Mouse (Mus musculus): ENCODE results near the gene Gm5150.
A peak's percentile ranks its signal among the peaks of the same experiment; 100 is the strongest.
"Not testable (repeated sequence)": the region's sequence is repeated elsewhere in the genome, so short reads cannot be mapped to it uniquely, and the experiment has no call there.

Gene Gm5150

DNA sequence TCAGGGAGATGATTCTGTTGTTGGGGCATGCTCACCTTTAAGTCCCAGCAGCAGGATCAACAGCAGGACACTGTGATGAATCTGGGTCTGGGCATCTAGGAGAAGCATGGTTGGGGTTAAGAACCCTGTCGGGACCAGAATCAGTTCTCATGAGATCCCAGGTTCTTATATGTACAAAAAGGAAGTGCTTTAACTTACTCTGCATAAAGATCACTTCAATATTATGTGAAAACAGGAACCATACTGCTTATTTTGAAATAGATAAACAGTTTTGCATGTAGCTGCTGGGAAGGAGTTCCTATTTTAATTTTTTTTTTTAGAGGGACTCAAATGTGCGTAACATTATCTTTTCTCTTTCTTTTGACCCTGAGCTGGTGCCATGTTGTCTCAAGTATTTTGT, at the start of gene Gm5150:
TSS of gene Gm5150 (minus strand) at position 223 of the 400 bp plus-strand sequence.
- no peak for DNase-seq (ENCODE audit: low spot score in 2 of 2)

GRCm38 (mm10) chr3:16051736-16052135, 45.5 kb upstream of the Gm5150 start:
- not testable (repeated sequence) for DNase-seq (ENCODE audit: low spot score in 2 of 2)

- no peak for DNase-seq (ENCODE audit: low spot score in 2 of 2)
Measured at GRCm38 (mm10) chr3:16047288-16047687, 41.1 kb upstream of the Gm5150 start.

- DNase-seq (ENCODE audit: low spot score in 2 of 2): peak in 1 of 2 experiments; percentile 21
Measured at GRCm38 (mm10) chr3:16043315-16043714, 37.1 kb upstream of the Gm5150 start.

GRCm38 (mm10) chr3:16024988-16025387, 18.8 kb upstream of the Gm5150 start:
- peak in 1 of 2 experiments; percentile 46 for DNase-seq (ENCODE audit: low spot score in 2 of 2)

DNA sequence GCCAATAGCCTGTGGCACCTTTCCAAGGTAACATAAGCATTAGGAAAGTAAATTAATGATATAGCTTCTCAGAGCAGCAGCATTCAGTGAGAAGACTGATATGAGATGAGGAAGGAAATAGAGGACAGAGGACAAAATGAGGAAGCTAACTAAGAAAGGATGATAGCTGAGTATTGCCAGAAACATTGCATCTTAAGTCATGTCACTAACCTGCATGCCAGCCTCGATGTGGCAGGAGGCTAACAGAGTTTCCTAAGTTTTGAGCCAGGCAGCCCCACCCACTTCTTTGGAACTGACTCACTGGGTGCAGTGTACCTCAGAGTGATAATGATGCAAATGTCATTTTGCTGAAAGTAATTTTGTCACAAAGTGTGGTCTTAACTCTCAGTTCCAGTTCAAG, 16.0 kb upstream of the Gm5150 start:
- DNase-seq (ENCODE audit: low spot score in 2 of 2): no peak

GRCm38 (mm10) chr3:16014456-16014855, 8.2 kb upstream of the Gm5150 start:
- DNase-seq (ENCODE audit: low spot score in 2 of 2): not testable (repeated sequence)

GRCm38 (mm10) chr3:16007827-16008226, 1.6 kb upstream of the Gm5150 start:
- DNase-seq (ENCODE audit: low spot score in 2 of 2): no peak

DNA sequence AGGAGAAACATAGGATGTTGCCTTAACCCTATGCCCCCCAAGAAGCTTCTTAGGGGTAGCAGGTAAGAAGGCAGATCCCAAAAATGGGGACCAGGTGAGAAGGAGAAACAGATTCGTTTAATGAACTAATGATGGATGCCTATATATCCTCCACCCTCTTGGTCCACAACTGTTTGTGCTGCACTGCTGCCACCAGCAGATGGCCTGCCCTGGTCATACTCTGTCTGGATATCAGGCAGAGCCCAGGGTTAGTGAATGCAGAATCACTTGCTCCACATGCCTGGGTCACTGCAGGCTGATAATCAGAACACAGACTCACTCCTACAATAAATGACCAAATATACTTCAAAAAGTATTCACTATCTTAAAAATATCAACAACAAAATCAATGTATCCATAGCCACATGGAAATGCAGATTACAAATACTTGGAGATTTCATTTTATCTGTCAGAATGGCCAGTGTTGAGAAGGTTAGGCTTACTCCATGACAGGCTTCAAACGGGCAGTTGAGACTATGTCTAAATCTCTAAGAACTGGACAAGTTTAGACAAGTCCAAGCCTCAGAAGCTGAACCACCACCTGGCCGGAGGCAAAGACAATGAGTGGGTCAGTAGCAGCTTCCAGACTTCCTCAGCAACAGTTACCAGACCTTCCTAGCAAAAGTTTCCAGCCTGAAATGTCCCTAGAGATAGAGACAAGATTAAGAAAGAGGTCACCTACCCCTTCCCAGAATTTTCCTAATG, 2.2 kb downstream of the Gm5150 start:
- DNase-seq (ENCODE audit: low spot score in 2 of 2): no peak

DNA sequence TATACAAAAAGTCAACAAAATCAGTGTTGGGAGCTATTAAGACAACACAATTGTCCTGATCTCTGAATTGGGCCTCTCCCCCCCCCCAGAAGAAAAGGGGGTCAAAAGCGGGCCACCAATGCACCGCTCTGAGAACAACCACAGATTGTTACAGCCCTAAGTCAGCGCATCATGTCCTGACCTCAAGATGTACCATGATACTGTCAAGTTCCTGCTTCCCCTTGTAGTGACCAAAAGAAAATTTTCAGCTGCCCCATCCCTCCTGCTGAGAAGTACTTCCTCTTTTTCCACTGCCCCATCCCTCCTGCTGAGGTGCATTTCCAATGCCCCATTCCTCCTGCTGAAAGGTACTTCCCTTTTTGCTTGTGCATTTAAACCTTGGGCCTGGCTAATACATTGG, 6.8 kb downstream of the Gm5150 start:
- not testable (repeated sequence) for DNase-seq (ENCODE audit: low spot score in 2 of 2)

GRCm38 (mm10) chr3:15982216-15982615, 24.0 kb downstream of the Gm5150 start:
- DNase-seq (ENCODE audit: low spot score in 2 of 2): no peak

DNA sequence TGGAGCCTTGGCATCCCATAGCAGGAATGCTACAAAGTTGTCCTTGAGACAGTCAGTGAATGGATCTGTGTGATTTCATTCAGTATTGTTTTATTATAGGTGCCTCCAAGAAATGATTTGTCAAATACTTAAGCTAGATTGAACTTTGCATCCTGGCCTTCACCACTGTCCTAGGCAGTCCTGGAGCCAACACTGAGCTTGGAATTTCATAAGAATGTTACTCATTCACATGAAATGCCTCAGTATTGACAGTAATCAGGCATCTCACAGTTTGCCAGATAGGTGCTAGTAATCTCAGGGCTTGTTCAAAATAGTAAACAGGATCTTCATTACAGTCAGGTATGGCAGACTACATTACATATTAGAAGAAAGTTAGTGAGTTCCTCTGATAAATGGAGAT, 49.3 kb downstream of the Gm5150 start:
- DNase-seq (ENCODE audit: low spot score in 2 of 2): no peak
